Mouse (Mus musculus): ENCODE results near the gene Fam20a.

Fam20a gene

DNA sequence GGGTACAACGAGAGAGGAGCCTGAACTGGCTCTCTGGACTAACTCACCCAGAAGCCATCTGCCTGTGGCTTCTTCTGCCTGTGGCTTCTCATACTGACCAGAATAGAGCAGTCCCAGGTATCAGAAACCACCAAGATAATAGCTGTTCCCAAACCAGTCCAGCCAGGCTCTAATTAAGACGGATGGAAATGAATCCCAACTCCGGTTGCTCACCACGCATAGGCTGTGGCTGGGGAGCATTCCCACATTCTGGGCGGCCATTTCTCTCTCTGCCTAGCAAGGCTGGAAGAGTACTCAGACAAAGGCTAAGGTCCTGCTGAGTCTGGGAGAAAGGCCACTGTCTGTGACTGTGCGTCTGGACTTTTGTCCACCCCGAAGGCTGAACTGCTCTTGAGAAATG lies 5.1 kb downstream of the Fam20a start:
- in situ Hi-C loops (cut with MboI, MseI): loop anchor here in 1 of 2 experiments (5.0 to 10.0 kb wide), 2 partner anchors 40 to 1102 kb away; no protein-coding TSS in a partner anchor

DNA sequence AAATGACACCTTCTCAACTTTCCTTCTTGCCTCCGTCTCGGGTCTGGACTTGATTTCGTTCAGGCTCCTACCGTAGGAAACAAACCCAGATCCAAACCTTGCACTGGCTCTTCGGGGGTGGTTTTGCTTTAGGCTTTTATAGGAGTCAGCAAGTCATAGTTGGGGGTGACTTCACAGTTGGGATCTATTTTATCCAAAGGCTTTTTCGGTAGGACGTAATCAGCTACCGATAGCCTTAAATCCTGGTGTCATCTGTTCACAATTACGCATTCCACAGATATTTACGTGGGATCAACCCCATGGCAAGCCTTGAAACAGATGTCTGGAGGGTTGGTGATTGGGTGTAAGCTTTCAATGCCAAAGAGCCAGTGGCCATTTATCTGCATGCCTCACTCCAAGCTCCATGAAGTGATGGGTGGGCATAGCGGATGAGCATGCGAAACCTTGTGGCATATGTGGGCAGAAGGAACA lies 6.7 kb downstream of the Fam20a start:
- in situ Hi-C loops (cut with MboI, MseI): loop anchor here in 1 of 2 experiments (5.0 to 10.0 kb wide), 2 partner anchors 38 to 1101 kb away; no protein-coding TSS in a partner anchor

DNA sequence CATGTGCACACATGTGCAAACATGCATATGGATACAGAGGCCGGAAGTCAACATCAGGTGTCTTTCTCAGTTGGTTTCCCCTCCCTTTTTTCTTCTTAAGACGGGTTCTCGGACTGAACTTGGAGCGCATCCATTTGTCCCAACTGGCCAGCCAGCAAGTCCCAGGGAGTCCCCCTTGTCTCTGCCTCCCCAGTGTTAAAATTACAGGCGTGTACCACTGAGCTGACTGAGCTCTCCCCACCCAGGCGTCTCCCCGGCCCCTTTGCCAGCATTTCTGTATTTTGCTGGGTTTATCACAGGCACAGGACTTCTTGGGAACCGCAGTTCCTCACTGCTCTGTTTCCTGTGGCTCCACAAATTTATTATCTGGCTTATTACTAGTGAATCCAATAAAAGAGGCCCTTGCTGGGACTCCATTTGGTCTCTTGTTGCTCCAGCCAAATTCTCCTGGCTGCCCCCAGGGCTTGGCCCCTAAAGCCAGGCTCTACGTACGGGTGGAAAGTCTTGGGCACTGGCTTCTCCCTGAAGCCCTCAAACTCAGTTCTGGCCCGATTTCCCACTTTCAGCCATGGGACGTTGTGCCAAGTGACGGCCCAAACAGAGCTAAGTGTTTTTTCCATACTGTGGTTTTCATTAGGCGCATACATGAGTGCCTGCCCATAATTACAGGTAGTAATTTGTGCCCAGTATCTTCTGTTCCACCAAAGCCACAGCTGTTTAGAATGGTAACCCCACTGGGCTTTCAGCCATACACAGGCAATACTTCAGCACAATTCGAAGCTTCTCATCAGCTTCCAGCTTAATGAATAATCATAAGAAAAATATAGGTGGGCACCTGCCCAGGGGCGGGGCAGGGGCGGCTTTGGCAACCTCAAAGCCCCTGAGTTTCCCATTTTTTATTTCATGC lies 7.5 kb downstream of the Fam20a start:
- in situ Hi-C loops (cut with MboI, MseI): loop anchor here in 1 of 2 experiments (5.0 to 10.0 kb wide), 2 partner anchors 37 to 1100 kb away; no protein-coding TSS in a partner anchor

DNA sequence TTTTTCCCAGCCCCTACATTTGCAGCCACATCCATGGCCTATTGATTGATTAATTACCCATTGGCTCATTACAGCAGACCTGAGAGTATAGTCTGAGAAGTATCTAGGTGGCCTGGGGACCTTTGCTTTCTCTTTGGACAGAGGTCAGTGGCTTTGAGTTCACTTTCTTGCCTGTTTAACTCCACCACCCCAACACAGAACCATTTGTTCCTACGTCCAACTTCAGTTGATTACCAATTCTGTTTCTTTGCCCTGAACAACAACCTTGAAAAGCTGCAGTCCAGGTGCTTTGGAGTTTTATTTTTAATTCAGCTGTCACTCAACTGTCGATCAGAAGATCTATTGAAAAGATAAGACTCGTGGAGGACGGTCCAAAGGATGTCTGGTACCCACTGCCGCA lies 12.6 kb downstream of the Fam20a start:
- in situ Hi-C loops (cut with MboI, MseI): no loop called here

DNA sequence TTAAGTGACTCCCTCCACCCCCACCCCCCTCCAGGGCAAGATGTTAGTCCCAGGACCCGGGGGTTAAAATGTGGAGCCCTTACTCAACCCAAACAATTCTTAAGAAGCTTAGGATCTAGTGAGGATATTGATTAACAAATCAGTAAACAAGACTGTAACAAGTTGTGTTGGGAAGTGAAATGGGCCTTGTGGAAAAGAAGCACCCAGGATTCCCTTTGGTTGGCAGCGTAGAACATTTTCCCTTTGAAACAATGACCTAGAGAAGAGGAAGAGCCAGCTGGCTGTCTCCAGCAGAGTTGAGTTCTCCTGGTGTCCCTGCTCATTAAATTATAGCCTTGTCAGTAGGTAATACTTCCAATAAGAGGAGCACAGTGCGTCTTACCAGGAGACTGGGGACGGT lies 13.3 kb downstream of the Fam20a start:
- in situ Hi-C loops (cut with MboI, MseI): no loop called here

- in situ Hi-C loops (cut with MboI, MseI): no loop called here
Measured at GRCm38 (mm10) chr11:109707442-109707841, 14.6 kb downstream of the Fam20a start.

- in situ Hi-C loops (cut with MboI, MseI): no loop called here
Measured at GRCm38 (mm10) chr11:109706586-109706985, 15.5 kb downstream of the Fam20a start.

DNA sequence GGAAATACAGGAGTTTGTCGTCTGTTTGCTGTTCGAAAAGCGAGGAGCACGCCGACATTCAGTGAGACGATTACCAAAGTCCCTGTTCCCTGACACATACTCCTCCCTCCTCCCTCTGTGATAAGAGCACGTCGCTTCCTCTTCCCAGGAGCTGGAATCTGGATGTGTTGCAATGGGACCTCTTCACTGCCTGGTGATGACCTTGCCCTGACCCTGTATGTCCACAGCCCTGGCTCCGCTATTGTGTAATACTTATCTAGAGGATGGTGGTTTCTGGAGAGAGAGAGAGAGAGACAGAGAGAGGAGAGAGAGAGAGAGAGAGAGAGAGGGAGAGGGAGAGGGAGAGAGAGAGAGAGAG lies 16.0 kb downstream of the Fam20a start:
- in situ Hi-C loops (cut with MboI, MseI): no loop called here

DNA sequence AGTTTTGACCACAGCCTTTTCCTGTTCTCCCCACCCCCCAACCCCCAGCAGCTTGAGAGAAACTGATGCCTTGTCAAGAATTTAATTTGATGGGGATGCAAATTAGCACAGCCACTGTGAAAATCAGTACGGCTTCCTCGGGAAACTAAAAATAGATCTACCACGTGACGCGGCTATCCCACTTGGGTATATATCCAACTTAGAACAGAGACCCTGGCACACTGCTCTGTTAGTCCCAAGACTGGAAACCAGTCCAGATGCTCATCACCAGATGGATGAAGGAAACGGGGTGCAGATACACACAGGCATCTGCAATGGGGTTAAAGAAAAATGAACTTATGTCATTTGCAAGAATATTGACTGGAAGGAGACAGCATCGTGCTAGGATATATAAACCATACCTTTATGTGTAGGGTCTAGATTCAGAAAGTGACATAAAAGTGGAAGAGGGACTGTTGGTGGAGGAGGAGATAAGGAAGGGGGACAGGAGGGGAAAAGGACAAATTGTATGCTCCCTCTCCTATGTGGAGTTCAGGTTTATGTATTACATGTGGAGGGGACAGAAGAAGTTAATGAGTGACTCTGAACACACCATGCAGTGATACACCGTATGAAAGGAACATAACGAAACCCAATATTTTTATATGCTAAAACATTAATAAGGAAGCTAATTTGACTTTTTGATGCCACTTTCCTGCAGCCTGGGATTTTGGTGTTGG lies 16.6 kb downstream of the Fam20a start:
- in situ Hi-C loops (cut with MboI, MseI): no loop called here

- in situ Hi-C loops (cut with MboI, MseI): no loop called here
Measured at GRCm38 (mm10) chr11:109704311-109705205, 17.5 kb downstream of the Fam20a start.

- in situ Hi-C loops (cut with MboI, MseI): no loop called here
Measured at GRCm38 (mm10) chr11:109703845-109704244, 18.2 kb downstream of the Fam20a start.

GRCm38 (mm10) chr11:109702031-109702815 lies 19.9 kb downstream of the Fam20a start:
- in situ Hi-C loops (cut with MboI, MseI): no loop called here

DNA sequence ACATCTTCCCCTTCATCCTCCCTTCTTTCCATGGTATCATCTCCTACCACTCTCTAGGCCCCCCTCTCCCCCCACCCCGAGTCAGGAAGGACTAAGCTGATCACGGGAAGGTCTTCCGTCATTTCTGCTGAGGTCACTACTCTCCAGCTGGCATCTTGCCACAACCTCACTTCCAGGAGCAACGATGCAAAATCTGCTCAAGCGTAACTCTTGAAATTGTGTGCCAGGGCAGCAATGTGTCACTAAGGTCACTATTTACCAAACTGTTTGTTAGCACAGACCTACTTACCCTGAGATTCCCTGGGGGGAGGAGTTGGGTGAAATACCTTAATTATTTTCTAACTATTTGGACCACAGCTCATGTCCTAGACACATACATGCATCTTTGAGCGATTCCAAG lies 21.3 kb downstream of the Fam20a start:
- in situ Hi-C loops (cut with MboI, MseI): no loop called here

GRCm38 (mm10) chr11:109699784-109700183 lies 22.3 kb downstream of the Fam20a start:
- in situ Hi-C loops (cut with MboI, MseI): no loop called here

GRCm38 (mm10) chr11:109698740-109699139 lies 23.3 kb downstream of the Fam20a start:
- in situ Hi-C loops (cut with MboI, MseI): no loop called here

- in situ Hi-C loops (cut with MboI, MseI): no loop called here
Measured at GRCm38 (mm10) chr11:109697089-109697643, 24.9 kb downstream of the Fam20a start.

DNA sequence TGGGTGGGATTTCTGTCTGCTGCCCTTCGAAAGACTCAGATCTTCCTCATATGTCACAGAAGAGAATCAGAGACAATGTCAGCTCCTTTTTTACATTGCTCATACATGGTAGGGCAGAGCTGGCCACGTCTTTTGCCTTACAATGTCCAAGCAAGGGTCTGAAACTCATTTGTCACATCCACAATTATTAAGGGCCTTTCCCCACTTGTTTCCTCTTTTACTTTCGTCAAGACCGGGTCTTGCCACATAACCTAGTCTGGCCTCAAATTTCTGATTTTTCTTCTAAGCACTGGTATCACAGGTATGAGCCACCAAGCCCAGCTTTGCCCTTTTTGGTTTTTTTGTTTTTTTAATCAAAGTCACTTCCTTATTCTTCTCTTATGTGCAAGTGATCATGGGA lies 25.6 kb downstream of the Fam20a start:
- in situ Hi-C loops (cut with MboI, MseI): no loop called here

DNA sequence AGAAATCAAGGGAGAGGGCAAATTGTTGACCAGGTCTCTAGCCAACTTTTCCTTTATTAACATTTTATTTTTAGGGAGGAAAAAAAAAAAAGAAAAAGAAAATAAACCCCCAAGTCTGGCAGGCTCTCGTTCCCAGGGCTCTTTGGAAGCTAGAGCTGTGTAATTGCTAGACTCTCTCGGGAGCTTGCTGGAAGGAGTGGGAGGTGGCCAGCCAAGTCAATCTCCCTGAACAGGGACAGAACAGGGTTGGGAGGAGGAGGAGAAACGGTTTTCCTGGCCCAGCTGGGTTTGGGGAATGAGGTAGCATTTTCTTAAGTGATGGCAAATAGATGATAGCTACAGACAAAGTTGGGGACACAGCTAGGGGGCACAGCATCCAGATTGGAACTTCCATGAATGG lies 29.3 kb downstream of the Fam20a start:
- in situ Hi-C loops (cut with MboI, MseI): no loop called here

DNA sequence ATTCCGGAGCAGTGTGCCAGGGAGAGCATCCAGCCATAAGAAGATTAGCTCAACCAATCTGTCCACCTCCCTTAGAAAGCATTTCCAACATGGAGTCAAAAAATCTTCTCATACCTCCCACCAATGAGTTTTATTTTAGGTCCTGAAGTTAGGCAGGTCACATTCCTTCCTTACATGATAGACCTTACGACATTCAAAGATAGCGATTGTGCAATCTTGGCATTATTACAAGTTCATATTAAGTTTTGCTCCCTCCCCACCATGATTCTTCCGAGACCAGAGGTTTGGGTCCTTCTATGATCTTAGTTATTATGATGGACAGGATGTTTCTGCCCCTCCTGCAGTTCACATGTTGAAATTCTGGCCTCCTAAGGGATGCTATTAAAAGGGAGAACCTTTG lies 32.5 kb downstream of the Fam20a start:
- in situ Hi-C loops (cut with MboI, MseI): no loop called here

GRCm38 (mm10) chr11:109682221-109682620 lies 39.9 kb downstream of the Fam20a start:
- in situ Hi-C loops (cut with MboI, MseI): no loop called here

All from T-helper 17 cell (primary cell).